Mouse (Mus musculus) heart, postnatal 0 days (tissue): ENCODE results near the gene Usp21.

ENCODE experiments used
- CTCF ChIP-seq: IDR thresholded peaks from 2 replicates; pipeline ENCODE4 v1.5.1; 2016; ENCODE audit warnings: antibody characterized with exemption, control low read depth, low read depth
- EP300 ChIP-seq: IDR thresholded peaks from 2 replicates; pipeline ENCODE4 v1.6.1; 2016; ENCODE audit warnings: antibody characterized with exemption, low read depth

GRCm38 (mm10) chr1:171322012-171322411, 34.2 kb upstream of the Usp21 start:
- TF ChIP-seq EP300 (no peak), CTCF (no peak)
